Mouse (Mus musculus): ENCODE results near the gene Glb1l3. TPM values are rescaled to one million over a fixed set of nuclear protein-coding genes. Genes with fewer than 3 reads are reported as not detected.

The Glb1l3 gene
- polyA plus RNA-seq, 1 experiment from 2014 or later, result not detected

DNA sequence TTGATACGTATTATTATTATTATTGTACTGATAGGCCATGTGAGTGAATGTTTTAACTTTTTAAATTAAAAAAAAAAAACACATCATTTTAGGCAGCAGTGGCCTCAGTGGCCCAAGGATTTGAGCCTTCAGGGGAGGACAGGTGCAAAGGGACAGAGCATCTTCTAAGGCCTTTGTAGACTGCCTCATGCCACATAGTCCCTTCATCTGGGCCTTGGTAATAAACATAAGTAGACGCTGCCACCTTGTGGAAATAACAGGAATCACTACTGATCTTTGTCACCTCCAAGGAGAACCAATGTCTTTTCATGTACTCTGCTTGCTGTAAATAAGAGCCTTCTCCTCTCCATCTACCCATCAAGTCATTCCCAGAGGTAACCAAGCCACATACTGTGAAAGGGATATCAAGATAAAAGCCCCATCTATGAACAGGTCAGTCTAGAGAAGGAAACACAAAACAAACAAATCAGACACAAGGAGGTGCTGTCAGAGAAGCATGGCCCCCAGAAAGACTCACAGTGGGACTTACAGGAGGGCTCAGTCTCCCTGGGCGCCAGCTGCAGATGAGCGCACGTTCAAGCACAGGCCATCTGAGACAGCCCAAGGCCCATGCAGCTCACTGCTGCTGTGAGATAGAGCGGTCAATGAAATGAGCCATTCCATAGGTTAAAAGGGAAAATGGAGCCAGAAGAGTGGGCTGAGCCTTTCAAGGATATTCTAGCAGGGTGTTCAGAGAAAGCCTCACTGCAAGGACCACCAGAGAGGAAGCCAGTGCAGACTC lies 84.4 kb downstream of the Glb1l3 start:
- DNase-seq (ENCODE audit: extremely low spot score, low spot score), result no peak
- WGBS, result 67% methylated on average over 6 of the region's 6 CpGs
- no peaks in the 10 kb centered on the region for H3K9me3 ChIP-seq

DNA sequence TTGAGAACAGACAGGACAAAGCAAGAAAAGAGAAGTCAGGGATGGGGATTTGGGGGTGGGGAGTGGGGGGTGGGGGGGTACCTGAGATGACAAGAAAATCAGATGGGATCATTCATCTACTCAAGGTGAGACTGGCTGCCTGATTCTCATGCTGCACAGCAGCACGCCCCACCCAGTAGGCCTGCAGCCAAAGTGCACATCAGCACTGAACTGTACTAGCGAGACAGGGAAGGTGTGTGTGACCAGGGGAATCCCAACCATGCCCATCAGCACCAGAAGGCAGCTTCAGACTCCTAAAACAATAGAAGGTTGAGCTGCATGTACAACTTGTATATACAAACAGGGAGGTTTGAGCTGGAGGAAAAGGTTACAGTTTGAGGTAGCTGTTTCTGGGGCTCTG lies 85.0 kb downstream of the Glb1l3 start:
- Histone ChIP-seq H3K4me1 (no peaks in the 10 kb centered on the region), H3K27me3 (ENCODE audit: poor library complexity, severe bottlenecking) (no peaks in the 10 kb centered on the region), H3K4me3 (no peak overlapping the region), H3K36me3 (replicated peaks) (no peaks in the 10 kb centered on the region), H3K27ac (no peak overlapping the region), H3K9me3 (no peaks in the 10 kb centered on the region)
- WGBS, result 91% methylated on average over 2 of the region's 2 CpGs
- DNase-seq (ENCODE audit: extremely low spot score, low spot score), result no peak

More for the DNA sequence above, 84.4 kb downstream of the Glb1l3 start:
- H3K27me3 ChIP-seq (ENCODE audit: poor library complexity, severe bottlenecking), result no peaks in the 10 kb centered on the region
- H3K4me3 ChIP-seq, result no peak overlapping the region
- no peaks in the 10 kb centered on the region for H3K36me3 ChIP-seq (replicated peaks)
- H3K27ac ChIP-seq, result no peak overlapping the region
- no peaks in the 10 kb centered on the region for H3K4me1 ChIP-seq

DNA sequence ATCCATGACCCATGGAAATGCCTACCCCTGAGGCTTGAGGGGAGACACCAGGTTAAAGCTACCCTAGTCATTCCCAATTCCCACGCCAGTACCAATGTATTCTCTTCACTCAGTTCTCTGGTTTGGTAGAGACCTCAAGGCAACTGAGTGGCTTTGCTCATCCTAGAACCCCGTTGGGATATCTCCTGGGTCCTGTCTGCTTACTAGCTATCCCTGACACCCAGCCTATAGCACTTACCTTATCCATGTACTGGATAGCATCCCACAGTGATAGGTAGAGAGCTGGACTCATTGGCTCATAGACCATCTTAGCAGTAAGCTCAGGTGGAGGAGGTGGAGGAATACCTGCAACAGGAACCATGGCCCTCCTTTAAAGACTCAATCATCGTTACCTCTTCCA lies 92.5 kb downstream of the Glb1l3 start:
- H3K4me1 ChIP-seq, result no peaks in the 10 kb centered on the region
- H3K27me3 ChIP-seq (ENCODE audit: poor library complexity, severe bottlenecking), result no peaks in the 10 kb centered on the region
- H3K27ac ChIP-seq, result no peak overlapping the region
- DNase-seq (ENCODE audit: extremely low spot score, low spot score), result no peak
- no peaks in the 10 kb centered on the region for H3K36me3 ChIP-seq (replicated peaks)
- no peak overlapping the region for H3K4me3 ChIP-seq
- no peaks in the 10 kb centered on the region for H3K9me3 ChIP-seq
- WGBS, result 81% methylated on average over 3 of the region's 3 CpGs

Other genes starting within 250 kb of the Glb1l3 start
- 1.8 and 2.3 TPM in 2 replicates for gene B3gat1, start 127.2 kb downstream of the Glb1l3 start, polyA plus RNA-seq (2016; fragmentation: Nextera tagmentation; extraction: Ambion mirVana)
- gene Glb1l2, start 54.4 kb downstream of the Glb1l3 start, polyA plus RNA-seq (2016; fragmentation: Nextera tagmentation; extraction: Ambion mirVana), result 5.7 and 7.3 TPM in 2 replicates
- not detected in 2 replicates for gene Gm1110, start 62.2 kb upstream of the Glb1l3 start, polyA plus RNA-seq (2016; fragmentation: Nextera tagmentation; extraction: Ambion mirVana)
- gene Acad8, start 138.7 kb upstream of the Glb1l3 start, polyA plus RNA-seq (2016; fragmentation: Nextera tagmentation; extraction: Ambion mirVana), result 44.2 and 46.8 TPM in 2 replicates
- gene Thyn1, start 138.8 kb upstream of the Glb1l3 start, polyA plus RNA-seq (2016; fragmentation: Nextera tagmentation; extraction: Ambion mirVana), result 173 and 183 TPM in 2 replicates
- 35.8 and 36.2 TPM in 2 replicates for gene Vps26b, start 169.2 kb upstream of the Glb1l3 start, polyA plus RNA-seq (2016; fragmentation: Nextera tagmentation; extraction: Ambion mirVana)
- 38.7 and 40.7 TPM in 2 replicates for gene Ncapd3, start 169.3 kb upstream of the Glb1l3 start, polyA plus RNA-seq (2016; fragmentation: Nextera tagmentation; extraction: Ambion mirVana)

All from forebrain, embryonic 10.5 days (tissue).